Mouse (Mus musculus): ENCODE measurements around the gene Cdkl5.

The Cdkl5 gene

DNA sequence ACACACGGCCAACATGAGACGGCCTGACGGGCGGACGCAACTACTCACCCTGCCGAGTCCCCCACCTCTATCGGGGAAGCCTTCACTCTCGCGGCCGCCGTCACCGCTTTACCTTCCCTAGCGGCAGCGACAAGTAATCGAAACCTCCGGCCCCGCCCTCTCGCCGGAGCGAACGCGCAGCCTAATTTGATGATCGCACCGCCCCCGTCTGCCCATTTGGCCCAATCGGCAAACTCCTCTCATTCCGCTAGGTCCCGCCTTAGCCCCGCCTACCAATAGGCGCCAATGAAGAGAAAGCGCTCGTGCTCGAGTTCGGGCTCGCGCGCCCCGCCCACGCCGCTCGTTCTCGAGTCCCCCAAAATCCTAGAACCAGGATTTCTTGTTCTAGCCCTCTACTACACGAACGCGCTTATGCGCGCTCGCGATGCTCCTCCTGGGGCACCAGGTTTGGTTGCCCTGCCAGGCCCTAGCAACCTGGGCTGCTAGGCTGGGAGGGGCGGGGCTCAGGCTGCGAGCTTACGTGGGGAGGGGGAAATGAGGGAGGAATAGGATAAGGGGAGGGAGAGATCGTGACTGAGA is at the start of gene Cdkl5:
Gene Cdkl5 (minus strand): TSS at position 162 of the 579 bp plus-strand sequence.
- DNase-seq = peak; percentile 99

DNA sequence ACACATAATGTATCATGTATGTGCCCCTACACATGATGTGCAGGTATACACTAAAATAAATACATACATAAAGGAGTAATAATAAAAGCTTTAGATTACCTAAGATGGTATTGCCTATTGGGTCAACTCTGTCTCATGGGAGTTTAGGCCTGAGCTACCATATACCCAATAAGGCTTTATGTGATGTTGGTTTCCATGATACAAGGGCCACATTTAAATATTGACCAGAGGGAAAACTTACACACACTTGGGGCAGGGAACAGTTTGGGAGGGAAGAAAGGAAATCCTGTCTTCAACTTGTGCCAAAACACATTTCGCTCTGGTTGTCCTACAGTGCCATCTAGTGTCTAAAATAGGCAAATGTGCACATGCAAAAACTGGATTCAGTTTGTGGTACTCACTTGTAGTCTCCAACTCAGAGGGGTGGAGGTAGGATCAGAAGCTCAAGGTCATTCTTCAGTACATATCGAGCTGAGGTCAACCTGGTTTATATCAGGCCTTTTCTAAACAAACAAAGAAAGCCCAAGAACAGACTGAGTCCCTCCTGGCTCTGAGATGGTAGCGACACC is 38.8 kb upstream of the Cdkl5 start:
- DNase-seq = no peak

DNA sequence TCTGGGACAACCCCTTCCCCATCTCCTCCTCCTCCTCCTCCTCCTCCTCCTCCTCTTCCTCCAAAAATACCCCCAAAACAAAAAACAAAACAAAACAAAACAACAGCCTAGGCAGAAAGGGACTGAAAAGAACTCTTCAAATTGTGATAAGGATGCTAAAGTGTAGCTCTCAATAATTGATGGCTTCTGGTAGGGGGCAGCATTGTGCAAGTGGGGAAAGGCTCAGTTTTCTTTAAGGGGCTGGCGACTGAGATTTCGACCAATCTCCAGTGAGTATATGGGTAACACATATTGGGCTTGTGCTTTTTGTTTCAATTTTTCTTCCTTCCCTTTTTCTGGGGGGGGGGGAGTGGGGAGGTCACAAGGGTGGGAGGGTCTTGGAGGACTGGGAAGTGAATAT is 37.9 kb upstream of the Cdkl5 start:
- DNase-seq = no peak

DNA sequence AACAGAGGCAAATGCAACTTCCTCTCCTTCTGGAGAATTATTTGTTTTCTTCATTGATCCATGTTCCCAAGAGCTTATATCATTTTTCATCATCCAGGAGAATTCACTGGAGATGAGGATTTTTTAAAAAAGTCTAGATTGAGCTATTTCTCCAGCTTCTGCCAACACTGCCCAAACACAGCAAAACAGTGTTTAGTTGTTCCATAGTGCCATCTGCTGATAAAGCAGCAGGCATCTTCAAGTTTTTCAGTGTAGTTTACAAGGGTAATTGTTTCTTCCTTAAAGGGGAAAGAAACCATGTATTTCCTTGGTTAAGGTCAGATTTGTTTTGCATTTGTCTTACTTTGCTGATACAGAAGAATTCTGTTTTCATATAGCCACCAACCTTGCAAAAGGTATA is 35.7 kb upstream of the Cdkl5 start:
- no peak for DNase-seq

DNA sequence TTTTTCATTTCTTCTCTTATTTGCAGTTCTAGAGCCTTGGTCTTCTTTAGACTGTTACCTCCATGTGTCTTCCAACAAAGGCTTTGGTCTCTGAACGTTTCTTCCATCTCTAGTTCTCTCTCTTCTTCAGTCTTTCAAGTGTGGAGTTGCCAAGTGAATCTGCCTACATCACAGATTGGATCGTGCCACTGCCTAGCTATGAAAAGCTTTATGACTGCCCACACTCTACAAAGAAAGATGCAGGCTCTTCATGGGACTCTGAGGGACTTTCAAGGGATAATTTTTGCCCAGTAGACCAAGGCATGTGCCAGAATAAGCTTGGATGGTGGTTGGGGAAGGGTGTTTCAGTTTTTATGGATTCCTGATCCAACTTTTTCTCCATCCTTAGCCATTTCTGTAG is 30.0 kb upstream of the Cdkl5 start:
- no peak for DNase-seq

DNA sequence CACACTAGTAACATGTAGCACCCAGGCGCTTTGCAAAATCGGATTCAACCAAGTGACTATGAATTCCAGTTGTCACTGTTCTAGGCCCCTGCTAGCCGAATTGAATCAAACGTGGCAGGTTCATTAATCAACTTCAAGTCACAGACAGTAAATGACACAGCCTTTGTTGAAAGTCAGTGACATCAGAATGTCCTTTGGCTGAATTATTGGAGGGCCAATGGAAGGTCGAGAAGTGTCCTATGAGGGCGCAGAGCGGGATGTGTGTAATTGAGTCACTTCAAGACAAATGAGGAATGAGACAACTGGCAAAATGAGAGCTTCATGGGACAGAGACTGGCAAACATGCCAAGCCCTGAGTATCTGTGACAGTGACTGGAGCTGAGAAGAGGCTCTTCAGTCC is 27.0 kb upstream of the Cdkl5 start:
- DNase-seq = no peak

DNA sequence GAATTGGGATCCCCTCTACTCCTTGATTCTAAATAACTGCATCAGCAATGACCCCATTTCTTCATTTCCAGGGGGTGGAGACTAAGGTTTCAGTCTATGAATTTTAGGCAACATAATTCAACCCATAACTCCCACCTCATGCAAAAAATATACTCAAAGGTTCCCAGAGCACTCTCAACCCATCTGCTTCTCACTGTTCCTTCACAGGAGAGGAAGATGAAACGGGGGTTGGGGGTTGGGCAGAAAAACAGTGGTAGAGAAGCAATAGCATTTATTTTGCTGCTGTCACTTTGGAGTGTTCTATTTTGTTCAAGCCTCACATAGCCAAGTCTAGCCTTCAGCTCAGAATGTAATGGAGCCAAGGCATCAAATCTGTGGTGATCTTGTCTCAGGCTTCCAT is 23.7 kb upstream of the Cdkl5 start:
- DNase-seq = no peak

DNA sequence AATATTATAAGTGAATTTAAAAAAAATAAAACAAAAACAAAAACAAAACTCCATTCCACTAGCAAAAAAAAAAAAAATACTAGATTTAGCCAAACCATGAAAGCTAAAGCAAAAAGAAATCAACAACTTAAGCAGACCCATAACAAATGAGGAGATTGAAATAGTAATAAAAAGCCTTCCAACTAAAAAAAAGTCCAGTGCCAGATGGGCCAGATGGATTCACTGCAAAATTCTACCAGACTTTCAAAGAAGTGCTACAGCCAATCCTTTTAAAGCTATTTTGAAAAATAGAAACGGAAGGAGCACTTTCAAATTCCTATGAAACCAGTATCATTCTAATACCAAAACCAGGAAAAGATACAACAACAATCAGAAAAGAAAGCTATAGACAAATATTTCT is 11.8 kb upstream of the Cdkl5 start:
- no peak for DNase-seq

DNA sequence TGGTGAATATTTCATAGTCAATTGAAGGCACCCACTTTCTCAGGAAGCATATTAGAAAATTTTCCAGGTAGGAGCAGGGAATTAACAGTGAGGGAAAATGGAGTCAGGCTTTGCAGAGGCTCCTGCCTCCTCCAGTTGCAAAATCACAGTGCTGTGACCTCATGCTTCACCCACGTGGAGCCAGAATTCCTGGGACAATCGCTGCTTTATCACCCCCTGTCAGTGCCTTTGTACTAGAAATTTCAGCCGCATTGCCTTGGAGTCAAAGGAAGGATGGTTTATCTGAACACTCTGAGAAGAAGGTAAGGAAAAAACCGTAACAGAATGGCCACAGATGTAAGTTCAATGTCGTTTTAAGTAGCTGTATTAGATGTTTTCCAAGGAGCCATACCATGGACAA is 1.5 kb upstream of the Cdkl5 start:
- DNase-seq = no peak

DNA sequence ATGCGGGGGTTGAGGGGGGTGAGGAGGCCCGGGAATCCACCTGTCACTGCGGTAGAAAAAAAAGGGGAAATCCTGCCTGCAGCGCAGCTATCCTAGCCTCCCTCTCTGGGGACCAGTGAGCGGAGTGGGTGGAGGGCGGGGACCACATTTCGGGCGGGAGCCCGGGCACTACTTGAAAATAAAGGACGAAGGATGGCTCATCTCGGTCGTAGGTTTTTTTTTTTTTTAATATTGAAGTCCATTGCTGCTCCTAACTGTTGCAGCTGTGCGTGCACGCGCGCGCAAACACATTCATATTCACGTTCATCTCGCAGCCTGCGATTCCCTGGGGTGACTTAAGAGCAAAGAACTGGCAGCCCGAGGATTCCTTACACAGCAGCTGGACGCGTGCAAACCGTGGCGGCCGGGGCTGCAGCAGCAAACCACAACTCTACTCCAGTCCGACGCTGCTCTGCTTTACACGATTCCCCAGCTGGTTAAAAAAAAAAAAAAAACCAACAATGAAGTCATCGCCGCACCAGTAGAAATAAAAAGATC is 695 bp upstream of the Cdkl5 start:
- no peak for DNase-seq

DNA sequence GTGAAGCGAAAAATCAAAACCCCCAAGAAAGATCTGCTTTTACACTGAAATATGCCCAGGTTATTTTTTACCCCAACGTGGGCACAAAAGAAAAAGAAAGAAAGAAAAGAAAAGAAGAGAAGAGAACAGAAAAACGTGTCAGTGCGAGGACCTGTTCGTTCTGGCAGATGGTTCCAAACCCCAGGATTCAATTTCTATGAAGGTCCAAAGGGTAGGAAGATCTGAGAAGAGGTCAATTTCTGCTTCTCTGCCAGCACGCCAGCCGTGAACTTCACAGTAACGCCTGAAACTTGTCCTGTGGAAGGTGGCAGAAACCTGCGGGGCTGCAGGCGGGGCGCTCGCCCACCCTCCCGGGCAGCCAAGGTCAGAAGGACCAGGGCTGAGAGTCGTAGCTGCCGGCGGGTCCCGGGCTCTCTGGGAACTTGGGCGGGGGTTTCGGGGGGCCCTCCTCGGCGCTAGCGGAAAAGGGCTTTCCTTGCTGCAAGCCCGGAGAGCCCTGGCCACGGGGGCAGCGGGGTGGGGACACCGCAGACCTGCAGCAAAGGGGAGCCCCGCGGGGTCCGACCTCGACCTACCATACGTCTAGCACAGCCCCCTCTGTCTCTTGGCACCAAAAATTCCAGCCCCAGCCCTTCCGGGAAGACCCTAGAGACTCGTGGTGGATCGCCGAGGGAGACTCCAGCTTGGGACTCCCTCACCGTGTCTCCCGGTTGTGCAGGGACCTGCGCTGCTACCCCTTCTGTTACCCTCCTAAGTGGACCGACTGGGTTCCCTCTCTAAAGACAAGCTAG is 560 bp downstream of the Cdkl5 start:
- no peak for DNase-seq

DNA sequence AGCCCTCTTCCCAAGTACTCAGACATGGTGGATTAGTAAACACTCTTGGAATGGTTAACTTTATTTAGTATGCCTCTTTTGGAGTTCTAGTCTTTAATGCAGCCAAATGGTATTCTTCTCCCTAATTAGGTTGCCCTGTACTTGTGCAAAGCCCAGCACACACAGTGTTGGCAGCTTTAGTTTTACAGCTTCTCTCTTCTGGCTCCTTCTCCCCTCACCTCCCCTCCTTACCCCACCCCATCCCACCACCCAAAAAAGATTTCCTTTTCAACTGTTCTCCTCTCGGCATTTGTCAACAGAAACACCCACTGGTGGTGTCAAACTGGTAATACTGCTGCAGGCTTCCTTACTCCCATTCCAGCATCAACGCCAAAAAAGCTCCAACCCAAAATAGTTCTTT is 1.8 kb downstream of the Cdkl5 start:
- no peak for DNase-seq

DNA sequence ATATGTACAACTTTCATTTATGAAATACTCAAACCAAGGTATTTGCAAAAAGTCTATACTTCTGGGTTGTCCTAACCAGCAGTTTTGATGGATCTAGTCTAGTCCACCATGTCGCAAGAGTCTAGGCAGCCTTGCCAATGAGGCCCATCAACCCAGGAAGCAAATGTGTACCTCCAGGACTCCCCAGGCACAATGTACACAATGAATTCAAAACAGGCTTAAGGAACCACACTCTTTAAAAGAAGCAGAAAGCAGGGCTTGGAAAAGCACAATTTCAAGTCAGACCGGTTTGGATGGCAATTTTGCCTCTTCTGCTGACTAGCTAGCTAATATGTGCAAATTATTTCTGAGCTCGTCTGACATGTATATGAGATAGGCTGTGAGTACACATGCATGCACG is 4.2 kb downstream of the Cdkl5 start:
- DNase-seq = no peak

DNA sequence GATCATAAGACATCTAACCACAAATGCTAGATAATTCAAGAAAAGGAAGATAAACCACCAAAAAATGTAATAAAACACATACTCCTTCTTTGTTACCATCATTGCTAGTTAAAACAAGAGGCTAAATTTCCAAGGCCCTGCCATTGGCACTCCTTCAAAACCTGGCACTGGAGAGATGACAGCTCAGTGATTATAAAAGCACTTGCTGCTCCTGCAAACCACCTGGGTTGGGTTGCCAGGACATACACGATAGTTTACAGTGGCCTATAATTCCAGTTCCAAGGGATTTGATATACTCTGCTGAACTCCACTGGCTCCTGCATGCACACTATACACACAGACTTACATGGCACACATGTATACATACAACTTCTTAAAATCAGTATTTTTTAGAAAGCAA is 16.6 kb downstream of the Cdkl5 start:
- DNase-seq = no peak

DNA sequence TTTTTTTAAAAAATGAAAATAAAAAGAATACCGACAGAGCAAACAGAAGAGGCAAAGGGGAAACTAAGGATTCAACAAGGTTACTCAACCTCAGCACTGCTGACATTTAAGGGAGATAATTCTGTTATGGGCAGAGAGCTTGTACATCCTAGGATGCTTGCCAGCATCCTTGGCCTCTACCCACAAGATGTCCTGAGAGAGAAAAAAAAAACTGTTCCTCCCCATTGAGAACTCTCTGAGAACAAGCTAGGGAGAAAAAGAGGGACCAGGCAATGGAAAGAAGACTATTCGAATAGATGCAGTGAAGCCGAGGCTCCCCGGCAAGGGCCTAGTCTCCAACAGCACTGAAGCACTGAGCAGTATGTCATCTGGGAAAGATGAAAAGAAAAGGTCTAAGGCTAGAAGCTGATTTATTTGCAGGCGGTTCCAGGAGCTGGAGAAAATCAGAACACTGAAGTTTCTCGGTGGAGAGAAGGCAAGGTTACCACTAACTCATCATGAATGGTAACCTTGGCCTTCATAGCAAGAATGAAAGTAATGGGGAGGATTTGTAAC is 22.4 kb downstream of the Cdkl5 start:
- no peak for DNase-seq

DNA sequence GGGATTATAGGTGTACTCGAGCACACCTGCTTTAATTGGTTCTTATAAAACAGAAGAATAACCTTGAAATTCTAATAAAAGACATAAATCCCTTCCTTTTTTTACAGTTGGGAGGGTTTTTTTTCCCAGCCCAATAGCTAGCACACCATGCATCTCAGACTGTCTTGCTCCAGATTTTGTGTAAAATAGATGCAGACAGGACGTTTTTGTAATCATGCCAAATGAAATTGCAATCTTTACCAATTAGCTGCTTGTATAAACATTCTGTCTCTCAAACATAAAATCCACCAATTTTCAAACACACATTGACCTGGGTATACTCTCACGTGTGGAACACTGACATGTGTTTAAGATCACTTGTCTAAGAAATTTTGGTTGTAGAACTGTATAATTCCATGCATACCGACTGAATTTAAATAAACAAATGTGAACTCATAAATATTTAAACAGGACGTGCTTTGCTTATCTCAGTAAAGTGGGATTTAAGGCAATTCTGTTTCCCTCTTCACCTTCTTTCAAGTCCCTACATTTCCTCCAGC is 35.8 kb downstream of the Cdkl5 start:
- DNase-seq = no peak

DNA sequence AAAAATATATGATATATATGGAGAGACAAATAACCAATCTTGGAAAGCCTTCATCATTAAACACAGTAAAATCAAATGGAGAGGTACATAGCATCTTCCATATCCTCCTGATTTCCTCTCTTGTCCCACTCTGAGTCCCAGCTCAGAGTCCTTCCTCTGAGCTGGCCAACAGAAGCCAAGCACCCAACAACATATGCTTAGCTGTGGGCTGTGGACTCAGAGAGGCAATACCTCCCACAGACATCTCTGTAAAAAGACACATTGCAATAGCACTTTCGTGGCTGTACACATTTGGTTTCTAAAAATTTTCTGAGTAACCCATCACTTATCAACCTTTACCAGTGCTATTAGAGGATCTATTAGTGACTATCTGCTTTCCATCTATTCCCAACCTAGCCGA is 44.9 kb downstream of the Cdkl5 start:
- no peak for DNase-seq

DNA sequence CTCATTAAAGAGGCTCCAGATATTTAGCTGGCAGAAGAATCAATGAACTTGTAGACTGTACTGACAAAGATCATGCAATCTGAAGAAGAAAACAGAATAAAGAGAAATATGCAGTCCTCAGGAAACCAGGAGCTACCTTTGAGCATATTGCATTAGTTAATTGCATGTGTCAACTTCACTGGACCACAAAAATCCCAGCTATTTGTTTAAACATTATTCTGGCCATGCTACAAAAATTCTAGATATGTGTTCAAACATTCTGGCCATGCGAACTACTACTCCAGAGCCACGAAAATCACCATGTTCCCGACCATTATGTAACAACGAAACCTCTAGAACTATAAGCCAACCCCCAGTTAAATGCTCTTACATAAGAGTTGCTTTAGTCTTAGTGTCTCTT is 49.8 kb downstream of the Cdkl5 start:
- DNase-seq = no peak

DNA sequence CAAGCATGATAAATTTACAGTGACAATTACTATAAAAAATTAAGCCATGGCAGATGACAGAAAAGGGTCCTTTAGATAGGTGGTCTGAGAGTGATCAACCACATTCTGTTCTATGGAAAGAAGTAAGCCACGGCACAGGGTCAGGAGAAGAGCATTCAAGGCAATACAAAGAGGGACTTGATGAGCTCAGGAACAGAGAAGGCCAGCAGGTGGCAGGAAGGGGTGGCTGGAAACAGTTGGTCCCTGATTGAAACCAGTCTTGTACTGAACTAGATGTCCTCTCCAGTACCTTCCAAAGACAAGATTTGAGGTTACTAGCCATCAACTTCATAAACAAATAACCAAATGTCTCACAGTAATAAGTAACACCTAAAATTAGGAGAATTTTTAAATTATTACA is 59.0 kb downstream of the Cdkl5 start:
- no peak for DNase-seq

DNA sequence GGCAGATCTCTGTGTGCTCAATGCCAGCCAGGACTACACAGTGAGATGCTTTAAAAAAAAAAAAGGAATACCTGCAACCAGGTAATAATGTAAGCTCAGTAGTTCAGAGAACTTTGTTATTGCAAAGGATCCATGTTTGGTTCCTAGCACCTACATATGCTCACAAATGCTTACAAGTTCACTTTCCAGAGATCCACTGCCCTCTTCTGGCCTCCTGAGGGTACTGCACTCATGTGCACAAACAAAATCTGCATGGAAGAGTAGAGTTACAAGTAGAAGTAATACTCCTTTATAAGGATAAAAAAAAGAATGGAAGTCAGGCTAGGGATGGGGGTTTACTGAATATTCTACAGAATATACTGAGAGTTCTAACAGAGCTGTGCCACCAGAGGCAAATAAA is 63.8 kb downstream of the Cdkl5 start:
- no peak for DNase-seq

DNA sequence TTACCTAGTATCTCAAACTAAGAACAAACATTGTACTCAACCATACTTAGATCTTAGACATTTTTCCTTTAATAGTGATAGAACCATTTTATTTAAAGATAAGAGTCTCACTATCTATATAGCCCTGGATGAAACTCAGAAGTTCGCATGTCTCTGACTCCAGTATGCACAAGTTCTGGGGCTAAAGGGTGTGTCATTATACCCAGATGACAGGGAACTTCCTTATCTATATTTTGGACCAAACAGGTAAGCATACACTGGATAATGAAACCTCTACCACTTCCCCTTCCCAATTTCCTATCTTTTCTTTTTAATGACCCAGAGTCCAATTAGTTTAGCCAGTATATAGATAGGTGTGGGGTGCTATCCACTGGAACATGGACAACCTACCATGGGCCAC is 65.6 kb downstream of the Cdkl5 start:
- no peak for DNase-seq

DNA sequence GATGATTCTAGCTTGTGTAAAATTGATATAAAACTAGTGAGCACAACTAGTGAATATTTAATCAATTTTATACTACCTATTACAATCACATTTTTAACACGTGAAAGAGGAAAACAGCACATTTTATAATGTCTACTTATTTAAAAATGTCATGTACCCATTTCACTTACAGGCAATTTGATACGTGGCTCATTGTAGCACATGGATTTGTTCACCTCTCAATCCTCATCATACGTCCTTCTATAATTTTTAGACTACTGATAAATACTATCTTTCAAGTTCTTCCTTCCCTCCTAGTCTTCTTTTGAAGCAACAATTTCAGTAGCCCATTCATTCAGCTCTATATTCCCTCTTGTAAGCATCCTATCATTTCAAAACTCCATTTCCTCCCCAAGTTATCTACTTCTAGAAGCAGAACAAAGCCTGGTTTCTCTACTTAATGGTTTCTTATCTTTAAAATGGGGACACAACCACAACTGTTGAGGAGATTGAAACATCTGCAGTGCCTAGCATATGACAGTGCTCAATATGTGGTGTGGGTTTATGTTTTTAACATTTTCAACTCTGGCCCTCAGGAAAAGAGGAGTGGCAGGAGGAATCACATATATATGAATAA is 75.4 kb downstream of the Cdkl5 start:
- no peak for DNase-seq

DNA sequence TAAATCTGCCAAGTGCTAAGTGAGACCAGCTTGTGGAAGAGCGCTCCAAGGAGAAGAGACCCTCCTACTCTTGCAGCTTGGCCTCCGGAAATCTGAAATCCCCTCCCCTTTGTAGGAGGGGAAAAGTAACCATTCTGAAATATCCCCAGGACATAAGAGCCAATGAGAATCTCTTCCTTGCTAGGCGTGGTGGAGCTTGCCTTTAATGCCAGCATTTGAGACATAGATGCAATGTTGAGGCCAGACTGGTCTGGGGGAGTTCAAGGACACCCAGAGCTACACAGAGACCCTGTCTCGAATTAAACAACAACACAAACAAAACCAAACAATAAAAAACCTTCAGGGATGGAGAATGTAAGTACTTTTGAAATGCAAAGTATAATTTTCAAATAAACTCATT is 87.6 kb downstream of the Cdkl5 start, which contains the start of gene Gja6:
Gene Gja6 (minus strand): TSS at position 101 of the 400 bp plus-strand sequence.
- DNase-seq = no peak

Measured in heart, adult 11 months (tissue).